Comparison of ENCODE assay signal across 1 mouse cellular context in the genomic region with DNA sequence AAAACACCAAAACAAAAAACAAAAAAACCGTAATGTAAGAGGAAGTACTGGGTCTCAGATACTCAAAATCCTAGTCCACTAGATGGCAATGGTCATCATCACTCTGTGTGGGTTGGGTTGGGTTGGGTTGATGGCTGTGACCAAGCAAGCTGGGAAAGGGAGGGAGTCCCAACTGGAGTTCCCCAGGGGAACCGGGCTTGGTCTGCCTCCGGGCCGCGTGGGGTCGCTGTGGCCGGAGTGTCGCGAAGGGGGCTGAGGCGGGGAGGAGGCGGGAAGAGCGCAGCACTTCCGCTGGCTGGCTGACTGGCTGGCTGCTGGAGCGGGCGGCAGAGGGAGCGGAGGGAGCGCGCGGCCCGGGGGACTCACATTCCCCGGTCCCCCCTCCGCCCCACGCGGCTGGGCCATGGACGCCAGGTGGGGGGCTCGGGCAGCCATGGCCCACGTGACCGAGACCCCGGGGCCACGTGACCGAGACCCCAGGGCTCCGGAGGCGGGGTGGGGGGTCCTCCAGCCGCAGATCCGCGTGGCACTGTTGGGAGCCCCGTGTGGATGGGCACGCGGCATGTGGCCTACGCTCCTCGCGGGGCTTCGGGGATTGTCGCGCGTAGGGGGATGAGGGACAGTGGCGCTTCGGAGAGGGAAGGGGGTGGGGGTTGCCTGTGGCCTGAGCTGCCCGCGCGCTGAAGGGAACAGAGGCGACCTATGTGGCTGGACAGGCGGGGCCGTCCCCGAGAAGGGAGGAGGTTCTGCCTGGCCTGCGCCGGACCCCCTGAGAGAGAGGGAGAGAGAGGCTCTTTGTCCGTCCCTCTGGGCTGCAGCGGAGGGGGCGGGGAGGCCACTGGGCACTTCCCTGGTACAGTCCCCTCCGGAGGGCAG.
TF ChIP-seq lines count a peak whose summit lies in the region.

A gene (plus strand): TSS at position 220 of the 876 bp plus-strand sequence.

TF ChIP-seq in CH12.LX, 34 proteins besides CTCF, POLR2A, EP300 and RAD21 (continued from another document):
- peak; percentile 31; the same call in 1 of the 2 replicates for TF ChIP-seq MYC (IDR thresholded peaks at IDR 0.05; ENCODE audit: low read depth, low read length)
- 0 out of 2 replicates have a peak, but pooled peaks have one; percentile 7 for TF ChIP-seq TBP (conservative IDR thresholded peaks at IDR 0.05; ENCODE audit: low read depth, low read length)
- peak; percentile 94 for TF ChIP-seq POLR2AphosphoS2 (IDR thresholded peaks at IDR 0.05; ENCODE audit: low read depth, low read length)
- 0 out of 2 replicates have a peak, but pooled peaks have one; percentile 48 for TF ChIP-seq E2F4 (IDR thresholded peaks at IDR 0.05; ENCODE audit: insufficient replicate concordance, low read depth, low read length)
- TF ChIP-seq BHLHE40 (IDR thresholded peaks at IDR 0.05; ENCODE audit: low read depth, low read length) = peak; percentile 96
- TF ChIP-seq MEF2A (IDR thresholded peaks at IDR 0.05; ENCODE audit: borderline replicate concordance, low read depth, low read length) = peak; percentile 83
- peak; percentile 68 for TF ChIP-seq CHD2 (IDR thresholded peaks at IDR 0.05; ENCODE audit: low read length)
- peak; percentile 95 for TF ChIP-seq MAZ (IDR thresholded peaks at IDR 0.05; ENCODE audit: low read depth, low read length)
- no peak for TF ChIP-seq PAX5 (IDR thresholded peaks at IDR 0.05; ENCODE audit: low read length)
- TF ChIP-seq KAT2A (IDR thresholded peaks at IDR 0.05; ENCODE audit: insufficient replicate concordance, low read length) = peak; percentile 74; the same call in 1 of the 2 replicates
- 0 out of 2 replicates have a peak, but pooled peaks have one; percentile 31 for TF ChIP-seq MAFK (IDR thresholded peaks at IDR 0.05; ENCODE audit: insufficient replicate concordance, low read length)
- TF ChIP-seq IRF4 (IDR thresholded peaks at IDR 0.05; ENCODE audit: low read depth, low read length) = peak; percentile 55; the same call in 1 of the 2 replicates
- peak; percentile 87 for TF ChIP-seq ELF1 (IDR thresholded peaks at IDR 0.05; ENCODE audit: low read depth, low read length)
- TF ChIP-seq TCF12 (IDR thresholded peaks at IDR 0.05; ENCODE audit: low read depth, low read length) = peak; percentile 75
- TF ChIP-seq UBTF (IDR thresholded peaks at IDR 0.05; ENCODE audit: low read depth, low read length) = peak; percentile 90
- TF ChIP-seq NRF1 (IDR thresholded peaks at IDR 0.05; ENCODE audit: low read depth, low read length) = peak; percentile 31; the same call in 1 of the 2 replicates
- no peak for TF ChIP-seq JUN (IDR thresholded peaks at IDR 0.05; ENCODE audit: insufficient read depth, low read depth, low read length)
- peak; percentile 90 for TF ChIP-seq ZMIZ1 (IDR thresholded peaks at IDR 0.05; ENCODE audit: low read depth, low read length)
TF ChIP-seq in CH12.LX: peak in this region for 27.
